Mouse (Mus musculus) lung, embryonic 15.5 days (tissue): ENCODE results near the gene Psmd4. TPM values are rescaled to one million over a fixed set of nuclear protein-coding genes. Genes with fewer than 3 reads are reported as not detected.
"Not testable (repeated sequence)": the region's sequence is repeated elsewhere in the genome, so short reads cannot be mapped to it uniquely, and the experiment has no call there.

Experiments
- ATAC-seq: fragments of 200-750 bp; cut with Nextera tagmentation; 2 replicates; pipeline ENCODE4 v1.8.0; 2017; ENCODE audit warnings: moderate number of reproducible peaks, borderline replicate concordance; ENCODE audit not compliant: low FRiP score, low TSS enrichment; ENCODE audit errors: extremely low read depth
- H3K27ac ChIP-seq: fragments of 300-500 bp; sonication (generic); 2 replicates; pipeline ENCODE4 v1.5.1; 2015; ENCODE audit warnings: moderate library complexity, mild to moderate bottlenecking, inconsistent platforms
- H3K27me3 ChIP-seq: fragments of 300-500 bp; sonication (generic); 2 replicates; pipeline ENCODE4 v1.6.1; 2015; ENCODE audit warnings: inconsistent platforms
- H3K36me3 ChIP-seq: fragments of 300-500 bp; sonication (generic); 2 replicates; pipeline ENCODE4 v1.6.1; 2015; ENCODE audit warnings: inconsistent platforms
- H3K4me1 ChIP-seq: fragments of 300-500 bp; sonication (generic); 2 replicates; pipeline ENCODE4 v1.6.1; 2015; ENCODE audit warnings: inconsistent platforms
- H3K4me2 ChIP-seq: fragments of 300-500 bp; sonication (generic); 2 replicates; pipeline ENCODE4 v1.6.1; 2015; ENCODE audit warnings: inconsistent platforms, mild to moderate bottlenecking, moderate library complexity
- H3K4me3 ChIP-seq: fragments of 300-500 bp; sonication (generic); 2 replicates; pipeline ENCODE4 v1.5.1; 2015; ENCODE audit warnings: mild to moderate bottlenecking, inconsistent platforms
- H3K9ac ChIP-seq: fragments of 300-500 bp; sonication (generic); 2 replicates; pipeline ENCODE4 v1.6.1; 2015; ENCODE audit warnings: inconsistent platforms
- H3K9me3 ChIP-seq: fragments of 300-500 bp; sonication (generic); 2 replicates; pipeline ENCODE4 v1.6.1; 2016; ENCODE audit warnings: inconsistent platforms
- WGBS: fragments of 180-500 bp; shearing (Covaris S2); methylation state at CpG from one replicate; pipeline ENCODE4 v1.1.7; 2015; 5-methylcytosine and 5-hydroxymethylcytosine counted together
- polyA plus RNA-seq: library from polyadenylated mRNA; unstranded; fragments of >200 nt; fragmentation: Nextera tagmentation; extraction: Ambion mirVana; gene quantifications from 2 replicates; pipeline ENCODE4 v1.2.1, GENCODE M21; 2015

Psmd4 gene
- polyA plus RNA-seq, 1 experiment from 2014 or later: 245 TPM

DNA sequence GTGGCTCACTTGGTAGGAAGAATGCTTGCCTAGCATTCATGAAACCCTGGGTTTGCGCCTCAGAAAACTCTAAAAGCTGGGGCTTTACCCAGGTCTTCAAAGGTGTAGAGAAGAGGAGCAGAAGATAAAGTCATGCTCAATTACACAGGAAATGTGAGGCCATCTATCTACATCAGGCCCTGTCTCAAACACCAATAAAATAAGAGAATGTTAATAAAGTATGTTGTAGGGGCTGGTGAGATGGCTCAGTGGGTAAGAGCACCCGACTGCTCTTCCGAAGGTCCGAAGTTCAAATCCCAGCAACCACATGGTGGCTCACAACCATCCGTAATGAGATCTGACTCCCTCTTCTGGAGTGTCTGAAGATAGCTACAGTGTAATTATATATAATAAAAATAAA lies 21.5 kb downstream of the Psmd4 start:
- H3K9me3 ChIP-seq, ATAC-seq, H3K36me3 ChIP-seq, H3K4me2 ChIP-seq, H3K27me3 ChIP-seq, H3K9ac ChIP-seq, H3K27ac ChIP-seq, H3K4me3 ChIP-seq: not testable (repeated sequence)
- WGBS: 90% methylated on average over 5 of the region's 5 CpGs
- peaks cover 22% of the 10 kb centered on the region for H3K4me1 ChIP-seq

DNA sequence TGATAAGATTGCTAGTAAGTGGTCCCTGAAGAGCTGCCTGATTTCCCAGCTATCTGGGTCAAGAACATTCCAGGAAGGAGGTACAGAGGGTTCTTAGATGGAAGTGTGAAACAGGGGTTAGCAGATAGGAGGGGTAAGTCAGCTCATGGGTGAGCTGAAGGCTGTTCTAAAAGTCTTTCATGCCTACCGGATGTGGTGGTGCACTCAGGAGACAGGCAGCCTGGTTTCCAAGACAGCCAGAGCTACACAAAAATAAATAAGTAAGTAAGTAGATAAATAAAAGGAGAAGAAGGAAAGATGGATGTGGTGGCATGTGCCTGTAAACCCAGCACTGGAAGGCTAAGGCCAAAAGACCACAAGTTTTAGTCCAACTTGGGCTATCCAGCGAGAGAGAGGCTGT lies 23.7 kb downstream of the Psmd4 start:
- Histone ChIP-seq H3K9ac (no peak overlapping the region), H3K4me3 (no peak overlapping the region), H3K9me3 (no peaks in the 10 kb centered on the region), H3K27me3 (no peaks in the 10 kb centered on the region), H3K36me3 (no peaks in the 10 kb centered on the region), H3K4me2 (no peak overlapping the region), H3K4me1 (peaks cover 11% of the 10 kb centered on the region), H3K27ac (no peak overlapping the region)
- ATAC-seq: no peak
- 50% methylated on average over 2 of the region's 2 CpGs for WGBS

DNA sequence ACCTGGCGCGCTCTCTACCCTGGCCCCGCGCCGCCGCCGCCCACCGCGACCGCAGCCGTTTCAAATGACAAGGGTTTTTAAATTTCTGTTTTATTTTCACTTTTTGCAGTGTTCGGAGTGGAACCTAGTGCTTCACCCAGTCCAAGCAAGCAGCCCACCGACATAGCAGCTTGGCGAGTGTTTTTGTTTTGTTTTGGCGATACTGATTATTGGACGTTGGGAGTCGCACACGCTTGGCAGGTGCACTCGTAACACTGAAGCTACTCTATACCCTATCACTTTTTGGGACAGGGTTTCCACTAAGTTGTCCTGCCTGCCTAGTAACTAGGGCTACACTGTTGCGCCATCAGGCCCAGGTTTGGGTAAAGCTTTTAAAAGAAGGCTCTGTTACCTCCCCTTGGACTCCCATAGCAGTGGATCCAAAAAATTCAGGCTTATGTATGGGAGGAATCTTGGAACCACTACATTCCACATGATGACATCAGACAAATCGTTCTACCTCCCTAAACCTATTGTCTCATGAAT lies 25.8 kb downstream of the Psmd4 start:
- H3K9me3 ChIP-seq: no peaks in the 10 kb centered on the region
- H3K27me3 ChIP-seq: no peaks in the 10 kb centered on the region
- H3K4me3 ChIP-seq: peak overlapping the region; percentile 89
- 3% methylated on average over 21 of the region's 21 CpGs for WGBS
- peak overlapping the region; percentile 98 for H3K27ac ChIP-seq
- H3K4me1 ChIP-seq: peaks cover 20% of the 10 kb centered on the region
- peak overlapping the region; percentile 57 for H3K9ac ChIP-seq
- H3K4me2 ChIP-seq: peak overlapping the region; percentile 77
- H3K36me3 ChIP-seq: peaks cover 10% of the 10 kb centered on the region
- no peak for ATAC-seq

DNA sequence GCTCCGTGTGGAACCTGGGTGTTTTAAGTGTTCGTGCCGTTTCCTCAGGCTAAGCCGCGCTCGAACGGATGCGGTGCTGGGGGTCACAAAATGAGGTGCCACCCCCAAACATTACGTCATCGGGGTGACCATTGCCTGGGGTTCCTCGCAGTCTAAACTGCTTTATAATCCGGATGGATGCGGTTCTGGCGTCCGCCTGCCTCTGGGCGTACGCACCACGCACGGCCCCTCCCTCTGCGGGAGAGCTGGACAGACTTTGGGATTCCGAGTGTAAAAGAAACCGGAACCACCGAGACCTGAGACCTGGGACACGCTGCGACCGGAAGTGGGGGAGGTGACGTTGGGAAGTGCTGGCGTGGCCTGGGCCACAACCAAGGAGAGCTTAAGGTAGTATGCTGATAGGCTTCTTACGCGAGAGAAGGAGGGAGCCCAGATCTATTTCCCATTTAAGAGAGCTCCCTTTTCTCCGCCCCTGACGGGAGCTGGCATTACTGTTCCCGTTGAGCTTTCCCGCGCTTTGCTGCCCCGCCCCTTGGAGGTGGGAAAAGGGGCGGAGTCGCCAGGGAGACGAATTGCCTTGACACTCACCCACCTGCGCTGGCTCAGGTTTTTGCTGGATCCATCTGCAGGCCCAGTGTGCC lies 26.4 kb downstream of the Psmd4 start:
- WGBS: under 1% methylated on average over 40 of the region's 40 CpGs
- peak; percentile 67 for ATAC-seq
- Histone ChIP-seq H3K9me3 (no peaks in the 10 kb centered on the region), H3K4me2 (peak overlapping the region; percentile 77), H3K27ac (peak overlapping the region; percentile 98), H3K4me3 (peak overlapping the region; percentile 89), H3K9ac (peak overlapping the region; percentile 57), H3K4me1 (peaks cover 20% of the 10 kb centered on the region), H3K36me3 (peaks cover 16% of the 10 kb centered on the region), H3K27me3 (no peaks in the 10 kb centered on the region)

DNA sequence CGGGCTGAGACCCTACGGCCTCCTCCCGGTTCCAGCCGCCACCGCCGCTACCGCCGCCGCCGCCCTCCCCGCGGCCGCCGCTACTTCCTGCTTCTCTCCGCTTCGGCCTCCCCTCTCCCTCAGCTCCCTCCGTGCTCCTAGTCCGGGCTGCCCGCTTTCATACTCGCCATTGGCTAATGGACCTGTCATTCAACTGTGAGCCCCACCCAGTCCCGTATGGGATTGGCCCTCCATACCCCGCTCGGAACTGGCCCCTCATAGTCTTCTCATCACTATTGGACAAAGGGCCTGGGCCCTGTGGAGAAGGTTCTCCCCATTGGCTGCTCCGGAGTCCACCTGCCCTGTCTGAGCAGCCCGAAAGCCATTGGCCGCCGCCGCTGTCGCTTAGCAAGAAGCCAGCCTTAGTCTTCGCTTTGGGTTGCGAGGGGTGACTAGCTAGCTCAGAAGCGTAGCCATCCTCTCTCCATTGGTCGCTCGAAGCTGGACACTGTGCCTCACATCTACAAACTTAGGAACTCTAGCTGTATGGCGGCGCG lies 27.0 kb downstream of the Psmd4 start, which contains the start of gene Zfp687:
Zfp687 (minus strand) TSS at position 112 of the 536 bp plus-strand sequence.
- H3K4me1 ChIP-seq: peaks cover 20% of the 10 kb centered on the region
- H3K4me2 ChIP-seq: peak within 1 kb of the TSS; percentile 84
- no peaks in the 10 kb centered on the region for H3K9me3 ChIP-seq
- peak within 1 kb of the TSS; percentile 89 for H3K4me3 ChIP-seq
- H3K27me3 ChIP-seq: no peaks in the 10 kb centered on the region
- ATAC-seq: peak; percentile 99
- H3K36me3 ChIP-seq: peaks cover 22% of the 10 kb centered on the region
- WGBS: under 1% methylated on average over 37 of the region's 37 CpGs
- peak within 1 kb of the TSS; percentile 98 for H3K27ac ChIP-seq
- peak within 1 kb of the TSS; percentile 68 for H3K9ac ChIP-seq

DNA sequence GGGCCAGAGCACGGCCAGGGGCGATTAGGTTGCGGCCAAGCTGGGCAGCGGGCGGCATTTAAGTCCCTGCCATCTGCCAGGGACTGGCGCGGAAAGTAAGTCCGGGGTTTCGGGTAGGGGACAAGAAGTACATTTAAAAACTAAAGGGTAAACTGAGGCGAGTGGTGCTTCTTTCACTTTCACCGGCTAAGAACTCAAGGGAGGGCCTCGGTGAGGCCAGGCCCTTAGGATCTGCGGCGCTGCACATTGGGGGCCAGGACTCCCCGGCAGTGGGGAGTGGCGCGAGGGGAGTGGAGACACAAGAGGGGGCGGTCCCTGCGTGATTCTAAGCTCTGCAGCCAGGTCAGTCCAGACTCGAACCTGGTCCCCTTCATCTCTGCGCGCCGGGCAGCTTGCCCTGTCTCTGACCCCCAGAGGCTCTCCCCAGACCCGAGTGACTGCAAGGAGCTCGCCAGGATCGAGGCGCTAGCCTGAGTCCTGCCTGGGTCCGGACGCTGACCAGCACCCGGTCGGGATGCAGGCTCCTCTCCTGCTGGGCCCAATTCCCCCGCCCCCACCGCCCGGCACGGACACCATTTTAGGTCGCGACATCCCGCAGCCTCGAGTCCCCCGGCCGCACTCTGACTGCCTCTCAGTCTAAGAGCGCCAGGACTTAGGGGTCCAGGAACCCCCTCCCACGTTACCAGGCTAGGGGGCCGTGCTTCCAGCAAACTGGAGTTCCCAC lies 27.8 kb downstream of the Psmd4 start:
- WGBS: under 1% methylated on average over 43 of the region's 44 CpGs
- H3K4me3 ChIP-seq: peak overlapping the region; percentile 89
- peak overlapping the region; percentile 68 for H3K9ac ChIP-seq
- peaks cover 20% of the 10 kb centered on the region for H3K4me1 ChIP-seq
- peak; percentile 1; the same call in 1 of the 2 replicates for ATAC-seq
- H3K4me2 ChIP-seq: peak overlapping the region; percentile 84
- H3K9me3 ChIP-seq: no peaks in the 10 kb centered on the region
- peaks cover 30% of the 10 kb centered on the region for H3K36me3 ChIP-seq
- no peaks in the 10 kb centered on the region for H3K27me3 ChIP-seq
- peak overlapping the region; percentile 98 for H3K27ac ChIP-seq

DNA sequence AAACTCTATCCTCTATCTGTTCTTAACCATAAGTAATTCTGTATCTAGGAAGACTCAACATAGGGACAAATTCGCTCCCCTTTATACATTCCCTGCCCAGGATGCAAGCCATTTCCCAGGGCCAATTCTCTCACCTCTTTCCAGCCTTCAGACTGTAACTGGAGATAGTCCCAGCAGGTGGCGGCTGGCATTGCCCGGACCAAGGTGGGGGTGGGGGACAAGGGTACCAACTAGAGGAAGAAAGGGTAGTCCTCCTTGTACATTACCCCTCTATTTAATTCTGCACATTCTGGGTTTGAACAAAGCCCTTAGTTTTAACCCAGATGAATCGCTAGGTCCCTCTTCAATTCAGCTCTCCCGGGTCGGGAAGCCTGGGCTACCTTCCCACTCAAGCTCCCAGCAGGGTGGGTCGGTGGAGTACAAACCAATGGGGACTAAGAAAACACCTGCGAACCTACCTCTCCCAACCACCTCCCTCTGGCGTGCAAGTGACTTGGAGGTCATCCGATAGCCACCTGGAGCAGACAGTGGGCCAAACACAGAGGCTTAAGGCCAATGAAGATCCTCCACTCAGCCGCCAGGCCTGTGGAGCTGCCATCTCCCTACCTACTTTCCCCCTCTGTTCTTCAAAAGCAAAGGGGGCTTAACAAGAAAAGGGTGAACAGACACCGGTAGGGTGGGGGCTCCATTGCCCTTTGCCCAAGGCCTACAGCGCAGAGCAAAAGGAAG lies 28.6 kb downstream of the Psmd4 start:
- ATAC-seq: no peak
- no peaks in the 10 kb centered on the region for H3K27me3 ChIP-seq
- H3K9ac ChIP-seq: peak overlapping the region; percentile 68
- 17% methylated on average over 13 of the region's 13 CpGs for WGBS
- H3K4me2 ChIP-seq: peak overlapping the region; percentile 84
- no peaks in the 10 kb centered on the region for H3K9me3 ChIP-seq
- peaks cover 20% of the 10 kb centered on the region for H3K4me1 ChIP-seq
- H3K27ac ChIP-seq: peak overlapping the region; percentile 98; the same call in 1 of the 2 replicates
- peak overlapping the region; percentile 89 for H3K4me3 ChIP-seq
- peaks cover 37% of the 10 kb centered on the region for H3K36me3 ChIP-seq

DNA sequence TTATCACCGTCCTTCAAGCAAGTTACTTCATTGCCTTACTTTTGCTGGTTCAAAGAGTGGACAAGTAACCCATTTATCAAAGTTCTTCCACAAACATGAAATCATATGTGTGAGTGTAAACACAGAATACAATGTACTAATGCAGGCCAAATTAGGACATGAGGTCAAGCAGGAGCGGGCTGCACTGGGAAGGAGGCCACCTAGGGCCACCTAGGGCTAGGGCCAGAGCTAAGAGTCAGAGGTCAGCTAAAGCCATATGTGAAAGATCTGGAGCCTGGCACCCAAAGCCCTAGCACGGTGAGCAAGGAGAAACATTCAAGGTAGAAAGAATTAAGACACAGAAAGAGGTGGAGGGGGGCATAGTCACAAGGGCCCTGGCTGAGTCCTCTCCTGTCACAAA lies 29.4 kb downstream of the Psmd4 start:
- Histone ChIP-seq H3K4me2 (peak overlapping the region; percentile 84; the same call in 1 of the 2 replicates), H3K9ac (no peak overlapping the region), H3K4me3 (no peak overlapping the region), H3K27ac (no peak overlapping the region), H3K4me1 (peaks cover 20% of the 10 kb centered on the region), H3K36me3 (peaks cover 46% of the 10 kb centered on the region), H3K9me3 (no peaks in the 10 kb centered on the region), H3K27me3 (no peaks in the 10 kb centered on the region)
- WGBS: 74% methylated on average over 3 of the region's 3 CpGs
- no peak for ATAC-seq

DNA sequence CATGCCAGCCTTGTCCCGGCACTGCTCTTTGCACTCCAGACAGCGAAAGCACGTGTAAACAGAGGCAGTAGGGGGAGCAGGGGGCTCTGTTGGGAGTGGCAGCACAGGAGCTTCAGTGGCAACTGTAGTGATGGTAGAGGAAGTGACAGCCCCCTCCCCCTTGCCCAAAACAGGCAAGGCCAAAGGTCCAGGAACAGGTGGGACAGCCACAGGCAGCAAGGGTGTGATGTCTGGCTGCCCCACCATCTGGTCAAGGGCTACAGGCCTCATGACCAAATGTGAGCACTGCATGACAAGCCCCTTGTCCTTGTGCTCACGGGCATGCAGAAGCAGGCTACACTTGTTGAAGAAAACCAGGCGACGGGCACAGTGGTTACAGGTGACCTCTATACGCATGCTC lies 32.0 kb downstream of the Psmd4 start:
- H3K4me2 ChIP-seq: no peak overlapping the region
- H3K9me3 ChIP-seq: no peaks in the 10 kb centered on the region
- no peak for ATAC-seq
- H3K4me3 ChIP-seq: no peak overlapping the region
- H3K4me1 ChIP-seq: peaks cover 13% of the 10 kb centered on the region
- H3K9ac ChIP-seq: no peak overlapping the region
- H3K36me3 ChIP-seq: peaks cover 71% of the 10 kb centered on the region
- H3K27ac ChIP-seq: no peak overlapping the region
- no peaks in the 10 kb centered on the region for H3K27me3 ChIP-seq
- WGBS: 78% methylated on average over 7 of the region's 7 CpGs

DNA sequence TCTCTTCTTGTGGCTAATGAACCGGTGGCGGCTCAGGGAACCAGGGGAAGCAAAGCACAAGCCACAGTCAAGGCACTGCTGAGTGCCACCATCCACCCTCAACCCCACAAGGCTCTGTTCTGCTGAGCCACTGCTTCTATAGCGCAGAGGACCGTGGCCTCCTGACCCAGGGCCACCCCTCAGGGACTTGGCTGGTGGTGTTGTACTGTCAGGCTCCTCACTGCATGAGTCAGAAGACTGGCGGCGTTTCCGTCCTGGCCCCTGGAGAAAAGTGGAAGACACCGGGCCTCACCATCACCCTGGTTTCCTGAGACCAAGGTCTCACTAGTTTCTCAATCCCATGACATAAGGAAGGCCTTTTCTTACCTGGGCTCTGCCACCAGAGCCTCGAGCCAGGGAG lies 34.7 kb downstream of the Psmd4 start:
- Histone ChIP-seq H3K9me3 (no peaks in the 10 kb centered on the region), H3K36me3 (peaks cover 94% of the 10 kb centered on the region), H3K4me2 (no peak overlapping the region), H3K4me1 (no peaks in the 10 kb centered on the region), H3K27me3 (no peaks in the 10 kb centered on the region), H3K4me3 (no peak overlapping the region), H3K27ac (no peak overlapping the region), H3K9ac (no peak overlapping the region)
- ATAC-seq: no peak
- 86% methylated on average over 9 of the region's 9 CpGs for WGBS

DNA sequence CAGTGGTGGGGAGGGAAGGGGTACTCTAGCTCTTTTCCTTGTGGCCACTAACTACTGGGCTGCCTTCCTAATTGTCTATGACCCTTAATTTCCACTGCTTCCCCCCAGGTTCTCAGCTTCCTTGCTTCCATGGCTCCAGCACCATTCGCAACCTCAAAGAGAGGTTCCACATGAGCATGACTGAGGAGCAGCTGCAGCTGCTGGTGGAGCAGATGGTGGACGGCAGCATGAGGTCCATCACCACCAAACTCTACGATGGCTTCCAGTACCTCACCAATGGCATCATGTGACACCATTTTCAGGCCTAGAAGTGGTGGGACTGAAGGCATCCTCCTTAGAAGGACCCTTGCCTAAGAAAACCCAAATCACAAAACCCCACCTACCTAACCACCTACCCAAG lies 36.8 kb downstream of the Psmd4 start:
- no peak for ATAC-seq
- no peak overlapping the region for H3K27ac ChIP-seq
- H3K4me2 ChIP-seq: no peak overlapping the region
- H3K9me3 ChIP-seq: no peaks in the 10 kb centered on the region
- 84% methylated on average over 3 of the region's 3 CpGs for WGBS
- no peaks in the 10 kb centered on the region for H3K4me1 ChIP-seq
- no peak overlapping the region for H3K9ac ChIP-seq
- H3K4me3 ChIP-seq: no peak overlapping the region
- peaks cover 91% of the 10 kb centered on the region for H3K36me3 ChIP-seq
- no peaks in the 10 kb centered on the region for H3K27me3 ChIP-seq
